ENCODE assay signal across 10 mouse cellular contexts in genomic region chr10:93742097-93742446, GRCm38 (mm10).
"Had no signal": no experiment of that assay in that cellular context is flagged by ENCODE, and none has a peak within 500 bp of the region (broad histone marks: within the 10 kb centered on the region; RNA-seq: fewer than 3 reads in every experiment).

No protein-coding gene starts in this region.

- H3K9ac ChIP-seq: liver, embryonic 13.5 days; midbrain, embryonic 12.5 days had no signal

- H3K4me1 ChIP-seq: midbrain, embryonic 12.5 days had no signal

- H3K36me3 ChIP-seq: liver, embryonic 13.5 days had no signal

- H3K27ac ChIP-seq: left cerebral cortex, adult 2 months; liver, embryonic 13.5 days had no signal

- H3K4me3 ChIP-seq: left cerebral cortex, adult 2 months; liver, embryonic 13.5 days; midbrain, embryonic 12.5 days; myocyte had no signal

- DNase-seq: liver; liver, embryonic 13.5 days; retina, postnatal 1 day; right cerebral cortex, postnatal 4 days; spleen, adult 18-20 months; thymus, adult 18-20 months; thymus, postnatal 14 days had no signal

- H3K4me2 ChIP-seq: liver, embryonic 13.5 days; midbrain, embryonic 12.5 days had no signal

- H3K27me3 ChIP-seq: liver, embryonic 13.5 days; midbrain, embryonic 12.5 days had no signal

- H3K9me3 ChIP-seq: liver, embryonic 13.5 days; midbrain, embryonic 12.5 days had no signal
